Mouse (Mus musculus) liver, embryonic 14.5 days (tissue): Measurements from ENCODE around the gene Cdk10. TPM values are rescaled to one million over a fixed set of nuclear protein-coding genes. Genes with fewer than 3 reads are reported as not detected.
A peak's percentile ranks its signal among the peaks of the same experiment; 100 is the strongest.

Experiments
- ATAC-seq: fragments of 200-750 bp; cut with Nextera tagmentation; 2 replicates; pipeline ENCODE4 v1.8.0; 2017; ENCODE audit warnings: moderate number of reproducible peaks, mild to moderate bottlenecking, moderate library complexity; ENCODE audit not compliant: insufficient read depth
- DNase-seq, 3 experiments: peaks; one replicate each; pipeline ENCODE4 v3.0.0-alpha.2; 2012 to 2013; ENCODE audit warnings: low read depth in 3 of 3, low spot score in 3 of 3
- H3K27ac ChIP-seq: fragments of 300-500 bp; sonication (generic); 2 replicates; pipeline ENCODE4 v1.5.1; 2014; ENCODE audit warnings: moderate library complexity, mild to moderate bottlenecking, control low read depth, inconsistent platforms
- H3K27me3 ChIP-seq: fragments of 300-500 bp; sonication (generic); 2 replicates; pipeline ENCODE4 v1.6.1; 2014; ENCODE audit warnings: mild to moderate bottlenecking, low read length, moderate library complexity; ENCODE audit not compliant: control insufficient read depth, insufficient read depth
- H3K36me3 ChIP-seq: fragments of 300-500 bp; sonication (generic); replicated peaks from 2 replicates; pipeline ENCODE4 v1.6.1; 2014; ENCODE audit warnings: low read depth; ENCODE audit not compliant: control insufficient read depth, insufficient read depth
- H3K4me1 ChIP-seq, 2 experiments: fragments of 200-500 bp in 1 of 2; fragments of 300-500 bp in 1 of 2; sonication (generic) in 1 of 2; replicated peaks; 2 replicates each; pipeline ENCODE4 v1.6.1; 2012 to 2014; ENCODE audit warnings: antibody characterized with exemption in 1 of 2, inconsistent platforms in 1 of 2, low read length in 1 of 2; ENCODE audit not compliant: control insufficient read depth in 2 of 2, insufficient read depth in 2 of 2
- H3K4me2 ChIP-seq: fragments of 300-500 bp; sonication (generic); 2 replicates; pipeline ENCODE4 v1.6.1; 2014; ENCODE audit warnings: low read depth, mild to moderate bottlenecking, control low read depth, moderate library complexity
- H3K4me3 ChIP-seq, 2 experiments: fragments of 200-500 bp in 1 of 2; fragments of 300-500 bp in 1 of 2; sonication (generic) in 1 of 2; 2 replicates each; pipeline ENCODE4 v1.5.1; 2012 to 2014; ENCODE audit warnings: low read depth in 2 of 2, low read length in 2 of 2, mild to moderate bottlenecking in 2 of 2, control low read depth in 1 of 2, inconsistent platforms in 1 of 2, moderate library complexity in 1 of 2; ENCODE audit not compliant: insufficient read depth in 1 of 2
- H3K9ac ChIP-seq: fragments of 300-500 bp; sonication (generic); replicated peaks from 2 replicates; pipeline ENCODE4 v1.6.1; 2014; ENCODE audit warnings: mild to moderate bottlenecking, control low read depth, moderate library complexity
- H3K9me3 ChIP-seq: fragments of 300-500 bp; sonication (generic); 2 replicates; pipeline ENCODE4 v1.6.1; 2016; ENCODE audit warnings: low read length, mixed read lengths; ENCODE audit not compliant: control insufficient read depth
- CTCF ChIP-seq: IDR thresholded peaks from 2 replicates; pipeline ENCODE4 v1.5.1; 2016; ENCODE audit warnings: antibody characterized with exemption, low read depth, control low read depth
- EP300 ChIP-seq: IDR thresholded peaks from 2 replicates; pipeline ENCODE4 v1.6.1; 2016; ENCODE audit warnings: antibody characterized with exemption, low read depth
- WGBS: fragments of 180-500 bp; shearing (Covaris S2); extraction: QIAGEN DNeasy Blood & Tissue Kit; methylation state at CpG from one replicate; pipeline ENCODE4 v1.1.7; 2014; ENCODE audit not compliant: insufficient replicate concordance; 5-methylcytosine and 5-hydroxymethylcytosine counted together
- polyA plus RNA-seq, 2 experiments: library from polyadenylated mRNA; depleted of rRNA in 1 of 2; stranded (reverse) in 1 of 2; unstranded in 1 of 2; fragments of >200 nt; fragmentation: Nextera tagmentation in 1 of 2; extraction: Ambion mirVana in 1 of 2; gene quantifications; 2 replicates each; pipeline versions ENCODE4 v1.2.1 to v1.2.3; 2012 to 2014

Gene Cdk10
- 15.4 and 16.3 TPM in 2 replicates for polyA plus RNA-seq (2012; rRNA removed)
- 7.2 and 10.1 TPM in 2 replicates for polyA plus RNA-seq (2014; fragmentation: Nextera tagmentation; extraction: Ambion mirVana)

- Histone ChIP-seq H3K36me3 (no peaks in the 10 kb centered on the region), H3K27me3 (no peaks in the 10 kb centered on the region), H3K9me3 (no peaks in the 10 kb centered on the region), H3K9ac (peak within 1 kb of the TSS; percentile 82), H3K4me3 (peak within 1 kb of the TSS; percentile 87 to 91), H3K4me2 (peak within 1 kb of the TSS; percentile 93), H3K27ac (peak within 1 kb of the TSS; percentile 71), H3K4me1 (peaks cover 7 to 11% of the 10 kb centered on the region in 2 experiments)
- TF ChIP-seq CTCF = peak; percentile 21; the same call in 1 of the 2 replicates
- TF ChIP-seq EP300 = no peak
- WGBS = 2% methylated on average over 59 of the region's 59 CpGs
- DNase-seq (peak; percentile 84 to 85 (median 84)), ATAC-seq (peak; percentile 85)
These were observed at the start of gene Cdk10 for GRCm38 (mm10) chr8:123224278-123225266. Gene Cdk10, plus strand, starts transcription at chr8:123224842.

DNA sequence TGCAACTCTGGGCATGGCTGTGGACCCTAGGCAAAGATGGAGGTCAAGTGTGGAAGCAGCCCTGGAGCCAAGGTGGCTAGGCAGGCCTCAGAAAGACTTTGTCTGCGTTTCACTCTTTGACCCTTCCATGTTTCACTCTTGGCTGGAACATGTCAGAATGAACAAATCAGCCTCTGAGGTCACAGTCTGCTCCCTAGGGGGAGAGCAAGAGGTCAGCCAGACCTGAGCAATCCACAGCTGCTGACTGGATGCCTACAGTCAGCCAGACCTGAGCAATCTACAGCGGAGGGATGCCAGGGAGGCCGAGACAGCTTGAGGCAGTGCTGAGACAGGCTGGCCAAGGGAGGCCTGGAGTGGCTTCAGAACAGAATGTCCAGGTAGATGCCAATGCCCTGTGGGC is 43.3 kb upstream of the Cdk10 start:
- peak in 1 of 3 experiments; percentile 24 for DNase-seq
- 62% methylated on average over 3 of the region's 3 CpGs for WGBS
- Histone ChIP-seq H3K27me3 (no peaks in the 10 kb centered on the region), H3K9ac (no peak overlapping the region), H3K4me2 (no peak overlapping the region), H3K9me3 (no peaks in the 10 kb centered on the region; the same call in 1 of the 2 replicates), H3K36me3 (no peaks in the 10 kb centered on the region), H3K4me3 (no peak overlapping the region), H3K27ac (no peak overlapping the region), H3K4me1 (no peaks in the 10 kb centered on the region; a peak in 1 of 4 replicates)
- peak; percentile 39; the same call in 1 of the 2 replicates for ATAC-seq
- TF ChIP-seq CTCF = no peak
- TF ChIP-seq EP300 = no peak

DNA sequence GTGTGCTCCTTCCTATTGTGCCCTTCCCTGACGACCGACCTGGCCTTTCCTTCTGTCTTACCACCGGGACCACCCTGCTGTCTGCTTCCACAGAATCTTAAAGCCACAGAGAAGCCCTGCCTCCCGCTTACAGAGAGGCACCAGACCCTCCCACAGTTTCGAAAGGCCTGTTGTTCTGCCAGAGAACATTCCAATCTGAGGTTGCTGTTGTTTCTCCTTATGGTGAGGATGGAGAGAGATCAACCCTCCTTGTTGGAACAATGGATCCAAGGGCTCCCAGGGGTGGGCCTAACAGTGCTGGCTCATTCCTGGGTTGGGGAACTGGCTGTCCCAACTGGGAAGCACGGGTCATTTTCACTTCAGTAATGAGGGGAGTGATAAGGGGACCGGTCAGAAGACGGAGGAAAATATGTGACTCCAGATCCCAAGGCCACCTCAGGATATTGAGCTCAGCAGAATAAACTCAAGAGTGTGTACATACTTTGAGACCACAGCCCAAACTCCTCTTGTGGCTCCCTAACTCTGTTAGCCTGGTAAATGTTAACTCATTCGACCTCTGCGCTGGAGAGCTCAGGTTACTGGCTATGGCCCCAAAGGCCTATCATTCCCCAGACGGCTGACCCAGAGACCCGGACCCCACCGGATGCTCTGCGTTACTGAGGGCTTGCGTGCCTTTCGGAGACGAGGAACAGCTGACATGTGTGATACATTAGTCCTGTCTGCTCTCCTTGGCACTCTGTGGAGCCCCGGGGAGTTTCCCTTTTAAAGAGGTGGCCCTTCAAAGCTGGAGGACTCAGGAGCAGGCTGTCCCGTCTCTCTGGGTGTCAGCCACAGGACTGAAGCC is 38.9 kb upstream of the Cdk10 start, which contains the start of gene Dpep1:
Gene Dpep1, plus strand, starts transcription at position 677 of the 844 bp plus-strand sequence.
- TF ChIP-seq CTCF (no peak), EP300 (no peak)
- H3K36me3 ChIP-seq = no peaks in the 10 kb centered on the region
- H3K4me3 ChIP-seq = no peak within 1 kb of the TSS
- DNase-seq (no peak), ATAC-seq (no peak)
- H3K27me3 ChIP-seq = no peaks in the 10 kb centered on the region
- H3K4me1 ChIP-seq = peaks cover 2 to 16% of the 10 kb centered on the region in 2 experiments; a peak in 3 of 4 replicates
- no peak within 1 kb of the TSS for H3K27ac ChIP-seq
- H3K9me3 ChIP-seq = no peaks in the 10 kb centered on the region
- H3K4me2 ChIP-seq = no peak within 1 kb of the TSS
- no peak within 1 kb of the TSS for H3K9ac ChIP-seq
- WGBS = 49% methylated on average over 19 of the region's 19 CpGs

DNA sequence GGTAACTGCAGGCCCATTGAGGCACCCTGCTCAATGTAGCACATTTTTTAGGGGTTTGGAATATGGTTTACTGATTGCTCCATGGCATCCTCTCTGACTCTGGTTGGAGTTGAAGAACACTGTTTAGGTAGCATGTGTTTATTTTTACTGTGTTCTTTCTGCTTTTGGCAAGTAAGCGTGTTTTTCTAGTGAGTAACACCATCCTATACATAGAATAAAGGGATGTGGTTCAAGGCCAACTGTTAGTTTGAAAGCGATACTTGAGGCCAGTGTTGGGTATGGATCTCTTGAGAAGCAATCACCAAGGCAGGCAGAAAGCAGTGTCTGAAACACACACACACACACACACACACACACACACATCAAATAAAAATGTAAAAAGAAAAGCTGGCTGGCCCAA is 36.6 kb upstream of the Cdk10 start:
- no peaks in the 10 kb centered on the region for H3K9me3 ChIP-seq
- WGBS = 70% methylated on average over 2 of the region's 2 CpGs
- no peaks in the 10 kb centered on the region for H3K36me3 ChIP-seq

More for the DNA sequence above, 36.6 kb upstream of the Cdk10 start:
- no peak overlapping the region for H3K27ac ChIP-seq
- TF ChIP-seq CTCF = no peak
- no peak for TF ChIP-seq EP300
- H3K4me2 ChIP-seq = no peak overlapping the region
- no peak overlapping the region for H3K9ac ChIP-seq
- H3K4me1 ChIP-seq = peaks cover 2 to 22% of the 10 kb centered on the region in 2 experiments; a peak in 3 of 4 replicates
- DNase-seq = no peak
- no peak overlapping the region for H3K4me3 ChIP-seq
- ATAC-seq = no peak
- H3K27me3 ChIP-seq = no peaks in the 10 kb centered on the region
